Mouse (Mus musculus): ENCODE data around the gene Abca4. TPM values are rescaled to one million over a fixed set of nuclear protein-coding genes. Genes with fewer than 3 reads are reported as not detected.

Gene Abca4
- polyA plus RNA-seq, 1 experiment from 2014 or later = 0.20 TPM

- Histone ChIP-seq H3K4me2 (ENCODE audit: low read depth, low read length) (no peak overlapping the region), H3K9me3 (replicated peaks; ENCODE audit: control insufficient read depth, low read length) (no peaks in the 10 kb centered on the region), H3K9ac (ENCODE audit: low read depth, low read length) (no peak overlapping the region), H3K4me3 (ENCODE audit: low read depth, low read length) (no peak overlapping the region), H3K27ac (ENCODE audit: low read length) (peak overlapping the region; percentile 64), H3K4me1 (ENCODE audit: control insufficient read depth, low read depth, low read length) (peaks cover 2% of the 10 kb centered on the region), H3K27me3 (ENCODE audit: control insufficient read depth, insufficient read depth, low read depth, low read length) (no peaks in the 10 kb centered on the region), H3K36me3 (ENCODE audit: control insufficient read depth, insufficient read depth) (no peaks in the 10 kb centered on the region)
- ATAC-seq (ENCODE audit: low read depth) = no peak
- 60% methylated on average over 4 of the region's 4 CpGs for whole genome bisulfite sequencing (ENCODE audit: insufficient replicate concordance)
These were observed 152.5 kb downstream of the Abca4 start for GRCm38 (mm10) chr3:122196621-122197298.

- peak overlapping the region; percentile 82 for H3K27ac ChIP-seq (ENCODE audit: low read length)
These were observed 154.3 kb downstream of the Abca4 start for GRCm38 (mm10) chr3:122198532-122198931.

GRCm38 (mm10) chr3:122198966-122199381 lies 154.7 kb downstream of the Abca4 start:
- 52% methylated on average over 8 of the region's 8 CpGs for WGBS (ENCODE audit: insufficient replicate concordance)

More at GRCm38 (mm10) chr3:122198532-122198931, 154.3 kb downstream of the Abca4 start:
- no peaks in the 10 kb centered on the region for H3K36me3 ChIP-seq (ENCODE audit: control insufficient read depth, insufficient read depth)
- no peak overlapping the region for H3K4me3 ChIP-seq (ENCODE audit: low read depth, low read length)
- no peak overlapping the region for H3K4me2 ChIP-seq (ENCODE audit: low read depth, low read length)
- H3K4me1 ChIP-seq (ENCODE audit: control insufficient read depth, low read depth, low read length) = peaks cover 6% of the 10 kb centered on the region
- WGBS (ENCODE audit: insufficient replicate concordance) = 42% methylated on average over 2 of the region's 2 CpGs
- no peaks in the 10 kb centered on the region for H3K9me3 ChIP-seq (replicated peaks; ENCODE audit: control insufficient read depth, low read length)
- H3K27me3 ChIP-seq (ENCODE audit: control insufficient read depth, insufficient read depth, low read depth, low read length) = no peaks in the 10 kb centered on the region
- no peak for ATAC-seq (ENCODE audit: low read depth)
- H3K9ac ChIP-seq (ENCODE audit: low read depth, low read length) = no peak overlapping the region

GRCm38 (mm10) chr3:122199600-122199999 lies 155.4 kb downstream of the Abca4 start:
- Histone ChIP-seq H3K4me1 (ENCODE audit: control insufficient read depth, low read depth, low read length) (peaks cover 6% of the 10 kb centered on the region), H3K4me3 (ENCODE audit: low read depth, low read length) (no peak overlapping the region), H3K36me3 (ENCODE audit: control insufficient read depth, insufficient read depth) (no peaks in the 10 kb centered on the region), H3K4me2 (ENCODE audit: low read depth, low read length) (no peak overlapping the region), H3K9me3 (replicated peaks; ENCODE audit: control insufficient read depth, low read length) (no peaks in the 10 kb centered on the region), H3K27ac (ENCODE audit: low read length) (peak overlapping the region; percentile 66), H3K27me3 (ENCODE audit: control insufficient read depth, insufficient read depth, low read depth, low read length) (no peaks in the 10 kb centered on the region), H3K9ac (ENCODE audit: low read depth, low read length) (no peak overlapping the region)
- no peak for ATAC-seq (ENCODE audit: low read depth)
- 63% methylated on average over 4 of the region's 4 CpGs for WGBS (ENCODE audit: insufficient replicate concordance)

More at GRCm38 (mm10) chr3:122198966-122199381, 154.7 kb downstream of the Abca4 start:
- Histone ChIP-seq H3K9ac (ENCODE audit: low read depth, low read length) (no peak overlapping the region), H3K9me3 (replicated peaks; ENCODE audit: control insufficient read depth, low read length) (no peaks in the 10 kb centered on the region), H3K27ac (ENCODE audit: low read length) (peak overlapping the region; percentile 82), H3K27me3 (ENCODE audit: control insufficient read depth, insufficient read depth, low read depth, low read length) (no peaks in the 10 kb centered on the region), H3K4me3 (ENCODE audit: low read depth, low read length) (no peak overlapping the region), H3K36me3 (ENCODE audit: control insufficient read depth, insufficient read depth) (no peaks in the 10 kb centered on the region), H3K4me1 (ENCODE audit: control insufficient read depth, low read depth, low read length) (peaks cover 6% of the 10 kb centered on the region), H3K4me2 (ENCODE audit: low read depth, low read length) (no peak overlapping the region)
- peak; percentile 90 for ATAC-seq (ENCODE audit: low read depth)

- ATAC-seq (ENCODE audit: low read depth) = no peak
- no peaks in the 10 kb centered on the region for H3K9me3 ChIP-seq (replicated peaks; ENCODE audit: control insufficient read depth, low read length)
- WGBS (ENCODE audit: insufficient replicate concordance) = 63% methylated on average over 5 of the region's 5 CpGs
- no peak overlapping the region for H3K9ac ChIP-seq (ENCODE audit: low read depth, low read length)
- no peak overlapping the region for H3K4me3 ChIP-seq (ENCODE audit: low read depth, low read length)
- no peaks in the 10 kb centered on the region for H3K36me3 ChIP-seq (ENCODE audit: control insufficient read depth, insufficient read depth)
- H3K4me2 ChIP-seq (ENCODE audit: low read depth, low read length) = no peak overlapping the region
- H3K27ac ChIP-seq (ENCODE audit: low read length) = peak overlapping the region; percentile 66
- no peaks in the 10 kb centered on the region for H3K27me3 ChIP-seq (ENCODE audit: control insufficient read depth, insufficient read depth, low read depth, low read length)
- H3K4me1 ChIP-seq (ENCODE audit: control insufficient read depth, low read depth, low read length) = peaks cover 6% of the 10 kb centered on the region
These were observed 155.8 kb downstream of the Abca4 start for GRCm38 (mm10) chr3:122200017-122200416.

GRCm38 (mm10) chr3:122200447-122200846 lies 156.2 kb downstream of the Abca4 start:
- Histone ChIP-seq H3K4me3 (ENCODE audit: low read depth, low read length) (no peak overlapping the region), H3K27me3 (ENCODE audit: control insufficient read depth, insufficient read depth, low read depth, low read length) (no peaks in the 10 kb centered on the region), H3K27ac (ENCODE audit: low read length) (no peak overlapping the region), H3K4me2 (ENCODE audit: low read depth, low read length) (no peak overlapping the region), H3K36me3 (ENCODE audit: control insufficient read depth, insufficient read depth) (no peaks in the 10 kb centered on the region), H3K9ac (ENCODE audit: low read depth, low read length) (no peak overlapping the region), H3K9me3 (replicated peaks; ENCODE audit: control insufficient read depth, low read length) (no peaks in the 10 kb centered on the region), H3K4me1 (ENCODE audit: control insufficient read depth, low read depth, low read length) (peaks cover 6% of the 10 kb centered on the region)
- no peak for ATAC-seq (ENCODE audit: low read depth)
- 59% methylated on average over 5 of the region's 5 CpGs for WGBS (ENCODE audit: insufficient replicate concordance)

GRCm38 (mm10) chr3:122202307-122202732 lies 158.1 kb downstream of the Abca4 start:
- Histone ChIP-seq H3K27me3 (ENCODE audit: control insufficient read depth, insufficient read depth, low read depth, low read length) (no peaks in the 10 kb centered on the region), H3K4me1 (ENCODE audit: control insufficient read depth, low read depth, low read length) (peaks cover 6% of the 10 kb centered on the region), H3K36me3 (ENCODE audit: control insufficient read depth, insufficient read depth) (no peaks in the 10 kb centered on the region), H3K4me3 (ENCODE audit: low read depth, low read length) (no peak overlapping the region), H3K9ac (ENCODE audit: low read depth, low read length) (no peak overlapping the region), H3K9me3 (replicated peaks; ENCODE audit: control insufficient read depth, low read length) (no peaks in the 10 kb centered on the region), H3K27ac (ENCODE audit: low read length) (no peak overlapping the region), H3K4me2 (ENCODE audit: low read depth, low read length) (no peak overlapping the region)
- no peak for ATAC-seq (ENCODE audit: low read depth)
- WGBS (ENCODE audit: insufficient replicate concordance) = 10% methylated on average over 5 of the region's 5 CpGs

- no peak overlapping the region for H3K4me3 ChIP-seq (ENCODE audit: low read depth, low read length)
- 62% methylated on average over 9 of the region's 9 CpGs for WGBS (ENCODE audit: insufficient replicate concordance)
- H3K36me3 ChIP-seq (ENCODE audit: control insufficient read depth, insufficient read depth) = no peaks in the 10 kb centered on the region
- no peak for ATAC-seq (ENCODE audit: low read depth)
- no peak overlapping the region for H3K9ac ChIP-seq (ENCODE audit: low read depth, low read length)
- H3K4me1 ChIP-seq (ENCODE audit: control insufficient read depth, low read depth, low read length) = peaks cover 6% of the 10 kb centered on the region
- no peak overlapping the region for H3K4me2 ChIP-seq (ENCODE audit: low read depth, low read length)
- H3K27me3 ChIP-seq (ENCODE audit: control insufficient read depth, insufficient read depth, low read depth, low read length) = no peaks in the 10 kb centered on the region
- H3K9me3 ChIP-seq (replicated peaks; ENCODE audit: control insufficient read depth, low read length) = no peaks in the 10 kb centered on the region
- no peak overlapping the region for H3K27ac ChIP-seq (ENCODE audit: low read length)
These were observed 159.6 kb downstream of the Abca4 start for GRCm38 (mm10) chr3:122203675-122204329.

GRCm38 (mm10) chr3:122205753-122206152 lies 161.5 kb downstream of the Abca4 start:
- Histone ChIP-seq H3K27me3 (ENCODE audit: control insufficient read depth, insufficient read depth, low read depth, low read length) (no peaks in the 10 kb centered on the region), H3K4me3 (ENCODE audit: low read depth, low read length) (no peak overlapping the region), H3K4me1 (ENCODE audit: control insufficient read depth, low read depth, low read length) (peaks cover 4% of the 10 kb centered on the region), H3K9me3 (replicated peaks; ENCODE audit: control insufficient read depth, low read length) (no peaks in the 10 kb centered on the region), H3K36me3 (ENCODE audit: control insufficient read depth, insufficient read depth) (no peaks in the 10 kb centered on the region), H3K27ac (ENCODE audit: low read length) (peak overlapping the region; percentile 61), H3K4me2 (ENCODE audit: low read depth, low read length) (no peak overlapping the region), H3K9ac (ENCODE audit: low read depth, low read length) (no peak overlapping the region)
- no peak for ATAC-seq (ENCODE audit: low read depth)
- whole genome bisulfite sequencing (ENCODE audit: insufficient replicate concordance) = 74% methylated on average over 6 of the region's 6 CpGs

Measured in liver, embryonic 16.5 days (tissue).